Mouse (Mus musculus) cerebellum, adult (tissue): ENCODE measurements around the gene Zfp994.
"Not testable (repeated sequence)": the region's sequence is repeated elsewhere in the genome, so short reads cannot be mapped to it uniquely, and the experiment has no call there.

Source experiments
- ATAC-seq: cut with Nextera tagmentation; 2 replicates; pipeline ENCODE4 v1.9.2; 2017; ENCODE audit warnings: mild to moderate bottlenecking, moderate library complexity, mixed read lengths; ENCODE audit not compliant: insufficient number of reproducible peaks, low FRiP score, low TSS enrichment

Gene Zfp994

DNA sequence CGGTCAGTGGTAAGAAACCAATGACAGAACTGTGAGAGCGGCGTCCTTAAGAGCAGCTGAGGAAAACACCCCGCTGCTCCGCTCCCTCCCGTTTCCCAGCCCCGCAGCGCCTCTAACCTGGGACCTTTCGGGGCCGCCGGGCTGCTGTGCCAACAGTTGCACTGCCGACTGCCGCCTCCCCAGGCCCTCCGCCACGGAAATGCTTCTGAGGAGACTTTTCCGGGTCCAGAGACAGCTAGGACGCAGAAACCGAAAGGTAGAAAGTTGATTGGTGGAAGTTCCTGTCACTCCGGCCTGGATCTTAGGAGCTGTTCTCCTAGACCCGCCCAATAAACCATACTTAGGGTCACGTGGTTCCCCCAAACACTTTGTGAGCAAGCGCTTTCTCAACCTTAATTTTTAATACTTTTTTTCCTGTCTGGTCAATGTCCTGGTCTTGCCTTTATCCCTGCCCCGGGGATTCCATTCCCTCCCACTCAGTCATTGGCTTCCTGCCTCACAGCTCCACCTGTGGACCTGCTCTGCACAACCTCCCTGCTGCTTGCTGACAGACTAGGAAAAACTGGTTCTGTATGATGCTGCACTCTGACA, at the start of gene Zfp994:
Gene Zfp994, minus strand, starts transcription at position 195 of the 591 bp plus-strand sequence.
- peak; percentile 99 for ATAC-seq

- ATAC-seq, result not testable (repeated sequence)
These were observed 5.3 kb upstream of the Zfp994 start for GRCm38 (mm10) chr17:22230701-22231100.

GRCm38 (mm10) chr17:22225015-22225414, 401 bp downstream of the Zfp994 start:
- ATAC-seq, result not testable (repeated sequence)

DNA sequence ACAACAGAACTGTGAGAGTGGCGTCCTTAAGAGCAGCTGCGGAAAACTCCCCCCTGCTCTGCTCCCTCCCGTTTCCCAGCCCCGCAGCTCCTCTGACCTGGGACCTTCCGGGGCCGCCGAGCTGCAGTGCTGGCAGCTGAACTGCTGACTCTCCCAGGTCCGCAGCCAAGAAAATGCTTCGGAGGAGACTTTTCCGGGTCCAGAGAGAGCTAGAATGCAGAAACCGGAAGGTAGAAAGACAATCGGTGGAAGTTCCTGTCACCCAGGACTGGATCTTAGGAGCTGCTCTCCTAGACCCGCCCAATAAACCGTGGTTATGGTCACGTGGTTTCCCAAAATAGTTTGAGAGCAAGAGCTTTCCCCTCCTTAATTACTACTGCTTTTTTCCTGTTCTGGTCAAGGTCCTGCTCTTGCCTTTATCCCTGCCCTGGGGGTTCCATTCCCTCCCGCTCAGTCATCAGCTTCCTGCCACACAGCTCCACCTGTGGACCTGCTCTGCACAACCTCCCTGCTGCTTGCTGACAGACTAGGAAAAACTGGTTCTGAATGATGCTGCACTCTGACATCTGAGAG, 59.6 kb downstream of the Zfp994 start, which contains the start of gene Zfp947:
Gene Zfp947, minus strand, starts transcription at position 469 of the 573 bp plus-strand sequence.
- peak; percentile 61; the same call in 1 of the 2 replicates for ATAC-seq

- not testable (repeated sequence) for ATAC-seq
These were observed 60.1 kb downstream of the Zfp994 start for GRCm38 (mm10) chr17:22165304-22165703.

DNA sequence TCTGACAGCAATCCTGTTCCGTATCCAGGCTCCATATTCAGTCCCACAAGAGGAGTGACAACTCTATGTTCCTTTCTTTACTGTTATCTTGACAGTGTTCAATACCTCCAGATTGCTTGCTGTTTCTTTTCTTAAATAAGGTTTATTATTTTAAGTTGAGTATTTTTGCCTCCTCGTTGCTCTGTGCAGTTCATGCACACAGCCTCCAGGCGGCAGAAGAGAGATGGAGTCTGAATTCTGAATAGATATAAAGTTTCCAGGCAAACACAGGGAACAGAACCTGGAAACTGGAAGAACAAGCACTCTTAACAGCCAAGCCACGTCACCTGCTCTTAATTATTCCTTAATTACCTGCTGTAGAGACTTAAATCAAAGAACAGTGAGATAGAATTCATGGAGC, 71.5 kb downstream of the Zfp994 start:
- ATAC-seq, result not testable (repeated sequence)
